Mouse (Mus musculus) kidney, postnatal 0 days (tissue): ENCODE results near the gene Arhgap45. TPM values are rescaled to one million over a fixed set of nuclear protein-coding genes. Genes with fewer than 3 reads are reported as not detected.
"Not testable (repeated sequence)": the region's sequence is repeated elsewhere in the genome, so short reads cannot be mapped to it uniquely, and the experiment has no call there.

ENCODE experiments used
- ATAC-seq: fragments of 200-750 bp; cut with Nextera tagmentation; replicated peaks from 2 replicates; pipeline ENCODE4 v1.8.0; 2017; ENCODE audit warnings: low read depth, moderate number of reproducible peaks, moderate TSS enrichment, moderate library complexity; ENCODE audit not compliant: low FRiP score
- DNase-seq: peaks from one replicate; pipeline ENCODE4 v3.0.0-alpha.2; 2016; ENCODE audit warnings: low spot score
- H3K27ac ChIP-seq: fragments of 300-500 bp; sonication (generic); 2 replicates; pipeline ENCODE4 v1.5.1; 2014; ENCODE audit warnings: mild to moderate bottlenecking
- H3K27me3 ChIP-seq: fragments of 300-500 bp; sonication (generic); 2 replicates; pipeline ENCODE4 v1.6.1; 2014; ENCODE audit warnings: low read length, mixed read lengths; ENCODE audit not compliant: insufficient read depth
- H3K36me3 ChIP-seq: fragments of 300-500 bp; sonication (generic); 2 replicates; pipeline ENCODE4 v1.6.1; 2014; ENCODE audit warnings: low read length, mixed read lengths; ENCODE audit not compliant: insufficient read depth
- H3K4me1 ChIP-seq: fragments of 300-500 bp; sonication (generic); replicated peaks from 2 replicates; pipeline ENCODE4 v1.6.1; 2014; ENCODE audit warnings: antibody characterized with exemption, low read length, mixed read lengths; ENCODE audit not compliant: insufficient read depth
- H3K4me2 ChIP-seq: fragments of 300-500 bp; sonication (generic); 2 replicates; pipeline ENCODE4 v1.6.1; 2014; ENCODE audit warnings: mild to moderate bottlenecking, low read length, moderate library complexity, mixed read lengths
- H3K4me3 ChIP-seq: fragments of 300-500 bp; sonication (generic); replicated peaks from 2 replicates; pipeline ENCODE4 v1.5.1; 2014; ENCODE audit warnings: low read depth, low read length
- H3K9ac ChIP-seq: fragments of 300-500 bp; sonication (generic); 2 replicates; pipeline ENCODE4 v1.6.1; 2014; ENCODE audit warnings: low read depth, low read length
- H3K9me3 ChIP-seq: fragments of 300-500 bp; sonication (generic); replicated peaks from 2 replicates; pipeline ENCODE4 v1.6.1; 2016; ENCODE audit warnings: low read length, inconsistent platforms, mixed read lengths
- CTCF ChIP-seq: IDR thresholded peaks from 2 replicates; pipeline ENCODE4 v1.5.1; 2016; ENCODE audit warnings: antibody characterized with exemption, low read depth, mild to moderate bottlenecking, moderate library complexity
- WGBS: fragments of 180-500 bp; shearing (Covaris S2); extraction: QIAGEN DNeasy Blood & Tissue Kit; methylation state at CpG from one replicate; pipeline ENCODE4 v1.1.7; 2014; 5-methylcytosine and 5-hydroxymethylcytosine counted together
- polyA plus RNA-seq: library from polyadenylated mRNA; unstranded; fragments of >200 nt; fragmentation: Nextera tagmentation; extraction: Ambion mirVana; gene quantifications from 2 replicates; pipeline ENCODE4 v1.2.1, GENCODE M21; 2015

The Arhgap45 gene
- polyA plus RNA-seq, 1 experiment from 2014 or later, result 4.0 TPM

DNA sequence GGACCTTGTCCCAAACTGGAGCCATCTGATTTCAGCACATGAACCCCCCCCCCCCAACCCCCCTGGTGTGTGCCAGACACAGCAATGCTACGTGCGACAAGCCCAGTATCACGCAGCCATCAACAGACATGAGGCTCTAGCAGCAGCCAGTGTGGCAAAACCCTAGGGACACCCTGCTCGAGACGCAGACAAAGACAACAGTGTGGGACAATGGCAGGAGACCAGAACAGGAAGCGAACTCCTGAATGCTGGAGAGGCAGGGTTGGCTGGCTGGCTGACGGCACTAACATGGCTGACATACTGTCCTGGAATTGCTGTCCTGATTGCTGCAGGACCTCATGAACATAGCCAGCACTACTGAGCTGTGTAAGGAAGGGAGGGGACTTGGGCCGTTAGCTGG is 18.7 kb downstream of the Arhgap45 start:
- no peak for ATAC-seq
- no peaks in the 10 kb centered on the region for H3K27me3 ChIP-seq
- no peak for DNase-seq
- H3K4me2 ChIP-seq, result no peak overlapping the region
- H3K9me3 ChIP-seq, result no peaks in the 10 kb centered on the region
- no peak for TF ChIP-seq CTCF
- H3K4me3 ChIP-seq, result no peak overlapping the region
- peak overlapping the region; percentile 31; the same call in 1 of the 2 replicates for H3K27ac ChIP-seq
- peaks cover 13% of the 10 kb centered on the region for H3K4me1 ChIP-seq
- no peak overlapping the region for H3K9ac ChIP-seq
- peaks cover 42% of the 10 kb centered on the region for H3K36me3 ChIP-seq
- 77% methylated on average over 8 of the region's 8 CpGs for WGBS

DNA sequence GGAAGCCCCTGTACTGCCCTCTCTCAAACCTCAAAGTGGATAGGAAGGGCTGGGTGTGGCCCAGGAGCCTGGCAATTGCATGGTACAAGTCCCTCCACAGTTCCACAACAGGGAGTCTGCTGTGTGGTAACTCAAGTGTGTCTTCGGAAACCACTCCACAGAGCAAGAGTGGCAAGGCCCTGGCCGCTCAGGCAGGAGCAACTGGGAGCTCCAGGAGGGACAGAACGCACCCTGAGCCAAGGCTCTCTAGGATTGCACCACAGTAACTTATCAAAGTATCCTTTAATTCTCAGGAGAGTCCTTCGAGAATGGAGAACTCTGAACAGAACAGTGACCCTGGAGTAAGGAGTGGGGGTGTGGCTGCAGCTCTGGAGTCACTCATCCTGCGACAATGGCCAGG is 19.2 kb downstream of the Arhgap45 start:
- DNase-seq (no peak), ATAC-seq (no peak)
- Histone ChIP-seq H3K9me3 (no peaks in the 10 kb centered on the region), H3K9ac (no peak overlapping the region), H3K4me1 (peaks cover 13% of the 10 kb centered on the region), H3K27ac (peak overlapping the region; percentile 31; the same call in 1 of the 2 replicates), H3K36me3 (peaks cover 42% of the 10 kb centered on the region), H3K4me3 (no peak overlapping the region), H3K4me2 (no peak overlapping the region), H3K27me3 (no peaks in the 10 kb centered on the region)
- no peak for TF ChIP-seq CTCF
- 91% methylated on average over 5 of the region's 5 CpGs for WGBS

GRCm38 (mm10) chr10:80036832-80037231 is 20.4 kb downstream of the Arhgap45 start:
- H3K9ac ChIP-seq, result no peak overlapping the region
- TF ChIP-seq CTCF, result no peak
- DNase-seq (no peak), ATAC-seq (no peak)
- H3K4me3 ChIP-seq, result no peak overlapping the region
- 92% methylated on average over 13 of the region's 13 CpGs for WGBS
- no peak overlapping the region for H3K27ac ChIP-seq
- H3K4me1 ChIP-seq, result peaks cover 13% of the 10 kb centered on the region
- H3K9me3 ChIP-seq, result no peaks in the 10 kb centered on the region
- H3K4me2 ChIP-seq, result no peak overlapping the region
- H3K36me3 ChIP-seq, result peaks cover 42% of the 10 kb centered on the region
- no peaks in the 10 kb centered on the region for H3K27me3 ChIP-seq

DNA sequence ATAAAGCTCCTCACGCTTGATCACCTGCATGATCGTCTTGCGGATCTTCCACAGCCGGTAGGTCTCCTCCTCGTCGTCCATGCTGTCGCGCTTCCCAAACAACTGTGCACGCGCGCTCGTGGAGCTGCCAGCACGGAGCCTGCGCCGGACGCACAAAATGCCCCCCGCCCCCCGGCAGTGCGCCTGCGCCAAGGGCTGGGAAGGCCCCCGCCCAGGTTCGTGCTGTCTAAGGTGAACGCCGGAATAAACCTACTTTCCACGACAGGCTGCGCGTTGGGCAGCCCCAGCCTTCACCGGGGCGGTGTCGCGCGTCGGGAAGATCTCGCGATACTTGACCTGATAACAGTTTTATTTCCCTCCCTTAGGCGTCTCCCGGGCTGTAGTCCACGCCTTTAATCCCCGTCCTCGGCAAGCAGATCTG is 23.1 kb downstream of the Arhgap45 start, which contains the start of gene Polr2e:
TSS of gene Polr2e (minus strand) at position 237 of the 421 bp plus-strand sequence.
- Histone ChIP-seq H3K27me3 (no peaks in the 10 kb centered on the region), H3K9ac (peak within 1 kb of the TSS; percentile 79), H3K4me2 (peak within 1 kb of the TSS; percentile 74), H3K4me1 (peaks cover 9% of the 10 kb centered on the region), H3K9me3 (no peaks in the 10 kb centered on the region), H3K36me3 (peaks cover 38% of the 10 kb centered on the region), H3K4me3 (peak within 1 kb of the TSS; percentile 72), H3K27ac (peak within 1 kb of the TSS; percentile 62)
- peak; percentile 98 for DNase-seq
- WGBS, result under 1% methylated on average over 40 of the region's 40 CpGs
- TF ChIP-seq CTCF, result no peak
- ATAC-seq, result peak; percentile 96

- H3K36me3 ChIP-seq, result peaks cover 20% of the 10 kb centered on the region
- H3K4me2 ChIP-seq, H3K9me3 ChIP-seq, DNase-seq, H3K9ac ChIP-seq, H3K4me1 ChIP-seq, H3K27me3 ChIP-seq, H3K4me3 ChIP-seq, H3K27ac ChIP-seq, ATAC-seq: not testable (repeated sequence)
- 88% methylated on average over 8 of the region's 8 CpGs for WGBS
Observed at GRCm38 (mm10) chr10:80041409-80042060, 25.1 kb downstream of the Arhgap45 start.

DNA sequence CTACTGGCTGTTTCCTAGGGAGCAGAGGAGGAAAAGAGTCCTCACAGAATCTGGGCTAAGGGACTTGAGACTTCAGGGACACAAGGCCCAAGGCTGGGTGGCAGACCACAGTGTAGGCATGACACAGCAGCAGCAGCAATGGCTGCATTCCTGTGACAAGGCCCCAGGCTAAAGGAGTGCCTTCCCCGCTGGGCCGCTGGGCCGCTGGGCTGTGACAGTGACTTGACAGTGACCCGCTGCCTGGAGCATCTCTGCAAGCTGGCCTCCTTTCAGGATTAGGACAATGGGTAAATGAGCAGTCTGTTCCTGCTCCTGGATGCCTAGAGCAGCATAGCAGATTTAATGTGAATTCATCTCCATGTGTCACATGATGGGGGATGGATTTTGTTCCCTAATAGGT is 27.6 kb downstream of the Arhgap45 start:
- Histone ChIP-seq H3K27me3 (no peaks in the 10 kb centered on the region), H3K9me3 (no peaks in the 10 kb centered on the region), H3K27ac (peak overlapping the region; percentile 31; the same call in 1 of the 2 replicates), H3K4me3 (no peak overlapping the region), H3K4me2 (no peak overlapping the region), H3K9ac (no peak overlapping the region), H3K4me1 (no peaks in the 10 kb centered on the region), H3K36me3 (no peaks in the 10 kb centered on the region)
- no peak for DNase-seq
- ATAC-seq, result no peak
- WGBS, result 54% methylated on average over 4 of the region's 4 CpGs
- TF ChIP-seq CTCF, result no peak

DNA sequence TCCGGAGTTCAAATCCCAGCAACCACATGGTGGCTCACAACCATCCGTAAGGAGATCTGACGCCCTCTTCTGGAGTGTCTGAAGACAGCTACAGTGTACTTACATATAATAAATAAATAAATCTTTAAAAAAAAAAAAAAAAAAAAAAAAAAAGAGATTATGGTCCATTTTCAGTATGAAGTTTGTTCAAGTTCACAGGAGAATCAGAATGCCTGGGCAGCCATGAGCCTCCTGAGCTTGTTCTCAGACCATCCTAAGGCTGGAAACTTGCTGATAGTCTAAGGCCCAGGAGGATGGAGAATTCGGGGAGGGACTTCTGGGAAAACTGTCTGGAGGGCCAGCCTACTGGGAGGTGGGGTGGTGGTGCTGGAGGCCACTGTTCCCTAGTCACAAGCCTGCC is 28.9 kb downstream of the Arhgap45 start:
- ATAC-seq, H3K4me2 ChIP-seq, H3K4me1 ChIP-seq, H3K27me3 ChIP-seq, H3K27ac ChIP-seq, H3K9ac ChIP-seq, H3K4me3 ChIP-seq, DNase-seq, H3K36me3 ChIP-seq, H3K9me3 ChIP-seq: not testable (repeated sequence)
- WGBS, result 82% methylated on average over 2 of the region's 4 CpGs
